Mouse (Mus musculus) megakaryocyte, embryonic 14.5 days (primary cell): Measurements from ENCODE around the gene Commd1. TPM values are rescaled to one million over a fixed set of nuclear protein-coding genes. Genes with fewer than 3 reads are reported as not detected.

Experiments
- H3K27me3 ChIP-seq: replicated peaks from 2 replicates; pipeline ENCODE3; 2012; ENCODE audit warnings: inconsistent platforms
- H3K36me3 ChIP-seq: replicated peaks from 2 replicates; pipeline ENCODE3; 2012; ENCODE audit warnings: low read length, inconsistent platforms, mixed read lengths
- H3K4me1 ChIP-seq: 2 replicates; pipeline ENCODE4 v1.6.1; 2012; ENCODE audit warnings: inconsistent platforms
- H3K4me3 ChIP-seq: replicated peaks from 2 replicates; pipeline ENCODE3; 2012; ENCODE audit warnings: moderate library complexity, mild to moderate bottlenecking, inconsistent platforms
- H3K9me3 ChIP-seq: 2 replicates; pipeline ENCODE4 v1.6.1; 2012; ENCODE audit warnings: inconsistent platforms
- FLI1 ChIP-seq: IDR thresholded peaks from 2 replicates; pipeline ENCODE4 v1.6.1; 2012; ENCODE audit warnings: low read length, inconsistent platforms, mixed read lengths
- GATA1 ChIP-seq: IDR thresholded peaks from 3 replicates; pipeline ENCODE4 v1.6.1; 2012; ENCODE audit warnings: mixed read lengths, low read length, inconsistent platforms, borderline replicate concordance
- polyA plus RNA-seq: library from polyadenylated mRNA; stranded (reverse); fragments of >175 nt; gene quantifications from 2 replicates; pipeline ENCODE4 v1.2.3, GENCODE M21; 2012; ENCODE audit warnings: low replicate concordance; ENCODE audit not compliant: insufficient read depth

Commd1 gene
- polyA plus RNA-seq, 1 experiment, result 30.3 TPM

DNA sequence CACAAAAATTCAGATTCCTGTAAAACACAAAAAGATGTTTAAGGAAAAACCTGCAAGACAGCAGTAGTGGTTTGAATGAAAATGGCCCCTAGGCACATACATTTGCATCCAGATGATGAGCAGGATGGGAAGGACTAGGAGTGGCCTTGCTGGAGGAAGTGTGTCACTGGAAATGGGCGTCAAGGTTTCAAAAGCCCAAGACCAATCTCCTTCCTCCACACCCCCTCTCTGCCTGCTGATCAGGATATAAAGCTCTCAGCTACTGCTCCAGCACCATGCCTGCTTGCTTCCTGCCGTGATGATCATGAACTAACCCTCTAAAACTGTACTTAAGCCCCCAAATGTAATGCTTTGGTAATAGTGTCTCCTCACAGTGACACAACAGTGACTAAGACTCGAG lies 82.1 kb downstream of the Commd1 start:
- Histone ChIP-seq H3K4me3 (no peak overlapping the region), H3K27me3 (no peaks in the 10 kb centered on the region), H3K4me1 (peaks cover 74% of the 10 kb centered on the region), H3K9me3 (no peaks in the 10 kb centered on the region), H3K36me3 (peaks cover 14% of the 10 kb centered on the region)
- TF ChIP-seq GATA1, result no peak
- no peak for TF ChIP-seq FLI1

DNA sequence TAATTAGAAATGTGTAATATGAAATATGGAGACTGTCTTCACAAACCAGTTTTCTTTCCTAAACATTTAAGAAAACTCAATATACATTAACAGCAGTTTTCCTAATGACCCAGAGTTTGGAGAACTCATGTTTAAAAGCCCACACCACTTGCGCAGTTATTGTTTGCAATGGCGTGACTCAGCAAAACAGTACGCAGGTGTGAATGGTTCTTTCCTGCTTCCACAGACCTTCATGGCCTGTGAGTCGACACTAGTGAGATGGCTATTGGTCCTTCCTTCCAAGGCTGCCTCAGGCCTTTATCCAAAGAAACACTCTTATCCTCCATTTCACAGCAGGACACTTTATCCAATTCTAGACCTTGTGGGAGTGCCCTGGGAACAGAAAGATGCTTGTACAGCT lies 84.5 kb downstream of the Commd1 start:
- Histone ChIP-seq H3K27me3 (peaks cover 10% of the 10 kb centered on the region), H3K36me3 (peaks cover 14% of the 10 kb centered on the region), H3K9me3 (no peaks in the 10 kb centered on the region), H3K4me3 (no peak overlapping the region), H3K4me1 (peaks cover 66% of the 10 kb centered on the region)
- TF ChIP-seq FLI1, result no peak
- no peak for TF ChIP-seq GATA1

DNA sequence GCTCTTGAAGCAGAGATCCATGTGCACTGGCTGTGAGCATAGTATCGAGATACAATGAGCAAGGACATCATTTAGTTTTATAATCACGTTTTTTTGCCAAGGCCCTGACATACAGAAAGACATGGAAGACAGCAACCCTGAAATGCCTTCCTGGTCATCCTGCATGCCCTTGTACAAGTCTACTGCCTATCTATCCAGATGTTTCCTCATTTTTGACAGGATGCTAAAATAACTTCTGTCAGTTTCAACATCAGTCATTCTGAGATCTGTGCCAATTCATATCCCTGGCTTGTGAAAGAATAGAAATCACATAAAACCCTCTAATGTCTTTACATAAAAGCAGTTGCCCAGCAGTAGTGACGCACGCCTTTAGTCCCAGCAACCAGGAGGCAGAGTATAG lies 85.1 kb downstream of the Commd1 start:
- TF ChIP-seq FLI1, result no peak
- no peak for TF ChIP-seq GATA1
- Histone ChIP-seq H3K36me3 (peaks cover 14% of the 10 kb centered on the region), H3K9me3 (no peaks in the 10 kb centered on the region), H3K27me3 (peaks cover 13% of the 10 kb centered on the region), H3K4me3 (no peak overlapping the region), H3K4me1 (peaks cover 63% of the 10 kb centered on the region)

DNA sequence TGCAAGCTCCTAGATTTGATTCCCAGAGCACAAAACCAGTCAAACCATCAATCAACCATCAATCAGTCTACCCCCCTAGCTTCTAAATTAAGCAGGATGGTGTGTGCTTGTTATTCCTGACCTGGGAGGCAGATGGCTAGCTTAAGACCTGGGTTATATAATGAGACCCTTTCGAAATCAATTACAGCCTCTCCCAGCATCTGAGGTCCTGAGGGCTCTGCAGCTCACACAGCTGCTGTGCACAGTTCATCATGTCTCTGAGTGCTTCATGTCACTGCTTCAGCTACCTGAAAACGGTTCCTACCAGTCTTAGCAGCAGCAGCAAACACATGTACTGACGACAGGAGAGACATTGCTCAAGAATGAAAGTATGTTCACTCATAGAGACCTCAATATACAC lies 89.1 kb downstream of the Commd1 start:
- TF ChIP-seq GATA1 (no peak), FLI1 (no peak)
- H3K4me3 ChIP-seq, result no peak overlapping the region
- H3K4me1 ChIP-seq, result peaks cover 48% of the 10 kb centered on the region
- H3K36me3 ChIP-seq, result peaks cover under 1% of the 10 kb centered on the region
- peaks cover 31% of the 10 kb centered on the region for H3K27me3 ChIP-seq
- no peaks in the 10 kb centered on the region for H3K9me3 ChIP-seq

DNA sequence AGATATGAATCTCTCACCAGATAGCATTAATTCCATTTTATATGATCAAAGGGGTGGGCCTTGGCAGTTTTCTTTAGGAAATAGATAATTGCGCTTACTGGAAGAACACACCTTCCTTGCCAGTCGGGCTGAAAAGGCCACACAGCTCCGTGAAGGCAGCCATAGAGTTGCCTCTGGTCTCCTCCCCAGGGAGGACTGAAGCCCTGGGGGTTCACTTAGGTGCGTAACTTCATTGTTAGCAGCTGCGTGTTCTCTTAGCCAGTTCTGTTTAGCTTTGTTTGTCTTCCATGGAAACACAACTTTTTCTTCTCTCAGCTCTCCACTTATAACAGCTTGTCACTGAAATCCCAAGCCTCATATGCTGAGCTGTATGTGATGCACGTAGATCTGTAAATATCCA lies 89.7 kb downstream of the Commd1 start:
- Histone ChIP-seq H3K27me3 (peaks cover 35% of the 10 kb centered on the region), H3K36me3 (no peaks in the 10 kb centered on the region), H3K4me1 (peaks cover 43% of the 10 kb centered on the region), H3K9me3 (no peaks in the 10 kb centered on the region), H3K4me3 (no peak overlapping the region)
- no peak for TF ChIP-seq GATA1
- no peak for TF ChIP-seq FLI1

DNA sequence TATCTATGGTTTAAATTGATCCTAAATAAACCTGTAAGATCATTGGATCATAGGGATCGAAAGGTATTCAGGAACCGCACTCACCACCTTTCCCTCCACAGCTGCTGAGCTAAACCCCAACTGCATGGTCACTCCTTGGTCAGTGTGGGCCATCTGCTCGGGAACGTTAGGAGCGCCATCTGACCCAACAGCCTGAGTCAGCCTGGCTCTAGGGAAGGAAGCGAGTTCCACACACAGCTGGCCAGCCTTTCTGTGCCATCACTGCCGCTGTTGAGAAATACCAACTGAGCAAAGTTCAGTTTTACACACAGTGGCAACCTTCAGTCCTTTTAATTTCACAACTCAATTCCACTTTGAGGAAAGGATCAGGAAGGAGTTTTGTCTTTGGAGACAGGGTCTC lies 90.3 kb downstream of the Commd1 start:
- no peak for TF ChIP-seq GATA1
- Histone ChIP-seq H3K4me1 (peaks cover 38% of the 10 kb centered on the region), H3K36me3 (no peaks in the 10 kb centered on the region), H3K9me3 (no peaks in the 10 kb centered on the region), H3K27me3 (peaks cover 40% of the 10 kb centered on the region), H3K4me3 (peak overlapping the region; percentile 44)

DNA sequence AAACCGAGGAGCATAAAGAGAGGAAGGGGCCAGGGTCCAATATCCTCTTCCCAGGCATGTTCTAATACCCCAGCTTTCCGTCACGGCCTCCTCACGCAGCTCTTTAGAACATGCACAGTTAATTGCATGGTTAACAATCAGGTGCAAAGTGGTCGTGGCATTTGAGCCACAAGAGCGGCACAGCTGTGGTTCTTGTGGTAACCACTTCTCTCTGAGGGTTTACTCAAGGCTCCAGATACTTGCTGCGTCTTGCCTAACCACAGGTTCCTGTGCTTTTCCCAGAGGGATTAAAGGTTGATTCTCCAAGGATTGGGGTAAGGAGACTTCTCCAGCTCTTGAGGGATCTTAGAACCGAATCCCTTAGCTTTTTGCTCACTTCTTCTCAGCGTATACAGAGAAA lies 90.9 kb downstream of the Commd1 start:
- no peak for TF ChIP-seq GATA1
- no peak for TF ChIP-seq FLI1
- Histone ChIP-seq H3K9me3 (no peaks in the 10 kb centered on the region), H3K36me3 (no peaks in the 10 kb centered on the region), H3K27me3 (peaks cover 40% of the 10 kb centered on the region), H3K4me3 (no peak overlapping the region), H3K4me1 (peaks cover 32% of the 10 kb centered on the region)

DNA sequence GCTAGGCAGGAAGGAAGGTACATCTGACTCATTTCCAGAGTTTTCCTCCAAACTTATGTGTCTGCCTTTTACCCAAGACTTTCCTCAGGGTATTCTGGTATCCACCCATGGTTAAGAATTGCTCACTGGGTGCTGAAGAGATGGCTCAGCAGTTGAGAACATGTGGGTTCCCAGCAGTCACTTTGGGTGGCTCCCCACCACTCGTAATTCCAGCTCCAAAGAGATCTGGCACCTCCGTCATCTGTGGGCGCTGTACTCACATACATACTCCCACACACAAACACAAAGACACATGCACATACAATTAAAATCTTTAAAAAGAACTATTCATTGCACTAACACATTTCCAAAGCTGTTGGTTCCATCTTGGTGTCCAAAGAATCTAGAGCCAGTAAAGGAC lies 93.0 kb downstream of the Commd1 start:
- Histone ChIP-seq H3K4me3 (no peak overlapping the region), H3K36me3 (no peaks in the 10 kb centered on the region), H3K4me1 (peaks cover 26% of the 10 kb centered on the region), H3K27me3 (peaks cover 40% of the 10 kb centered on the region), H3K9me3 (no peaks in the 10 kb centered on the region)
- TF ChIP-seq FLI1 (no peak), GATA1 (no peak)

DNA sequence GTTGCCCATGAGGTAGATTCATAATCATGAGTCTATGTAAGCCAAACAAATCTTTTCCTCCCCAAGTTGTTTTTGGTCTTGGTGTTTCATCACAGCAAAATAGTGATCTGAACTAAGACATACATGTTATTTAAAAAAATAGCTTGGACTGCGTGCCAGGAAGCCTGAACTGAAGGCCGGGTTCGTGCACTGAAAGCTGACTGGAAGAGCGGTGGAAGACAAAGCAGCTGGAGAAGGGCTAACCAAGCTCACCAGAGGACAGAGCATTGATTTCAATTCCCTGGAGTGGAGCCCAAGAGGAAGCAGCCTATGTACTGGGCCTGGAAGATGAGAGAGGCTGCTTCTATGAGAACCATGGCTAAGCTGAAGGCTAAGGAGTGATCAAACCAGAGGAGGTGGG lies 95.2 kb downstream of the Commd1 start:
- TF ChIP-seq GATA1, result no peak
- no peak for TF ChIP-seq FLI1
- Histone ChIP-seq H3K4me3 (no peak overlapping the region), H3K9me3 (no peaks in the 10 kb centered on the region), H3K36me3 (no peaks in the 10 kb centered on the region), H3K4me1 (peaks cover 29% of the 10 kb centered on the region), H3K27me3 (peaks cover 27% of the 10 kb centered on the region)

DNA sequence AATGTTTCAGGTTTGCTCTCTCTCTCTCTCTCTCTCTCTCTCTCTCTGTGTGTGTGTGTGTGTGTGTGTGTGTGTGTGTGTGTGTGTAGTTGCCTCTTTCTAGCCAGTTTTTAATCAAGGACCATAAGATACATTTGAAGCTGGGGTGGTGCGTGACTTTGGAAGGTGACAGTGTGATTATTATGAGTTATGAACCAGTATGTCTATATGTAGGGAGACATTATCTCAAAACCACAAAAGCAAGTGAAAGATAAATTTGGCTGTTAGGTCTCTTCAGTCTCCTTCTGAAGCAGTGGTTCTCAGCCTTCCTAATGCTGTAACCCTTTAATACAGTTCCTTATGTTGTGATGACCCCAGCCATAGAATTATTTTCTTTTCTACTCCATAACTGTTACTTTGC lies 96.8 kb downstream of the Commd1 start:
- H3K9me3 ChIP-seq, result no peaks in the 10 kb centered on the region
- no peak for TF ChIP-seq GATA1
- TF ChIP-seq FLI1, result no peak
- no peaks in the 10 kb centered on the region for H3K36me3 ChIP-seq
- no peak overlapping the region for H3K4me3 ChIP-seq
- H3K4me1 ChIP-seq, result peaks cover 27% of the 10 kb centered on the region
- peaks cover 18% of the 10 kb centered on the region for H3K27me3 ChIP-seq

DNA sequence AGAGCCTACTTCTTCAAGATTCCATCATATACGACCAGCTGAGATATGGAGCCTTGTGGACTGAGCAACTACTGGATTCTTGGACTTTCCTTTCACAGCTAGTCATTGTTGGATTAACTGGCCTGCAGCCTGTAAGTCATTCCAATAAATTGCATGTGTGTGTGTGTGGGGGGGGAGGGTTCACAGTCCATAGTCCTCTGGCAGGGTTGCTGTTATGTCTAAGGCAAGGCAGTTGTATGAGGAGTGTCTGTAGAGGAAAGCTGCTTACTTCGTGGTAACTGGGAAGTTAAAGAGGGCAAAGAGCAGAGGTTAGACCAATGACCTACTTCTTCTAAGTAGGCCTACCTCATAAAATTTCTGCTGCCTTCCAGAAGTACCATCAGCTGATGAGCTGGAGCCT lies 98.5 kb downstream of the Commd1 start:
- peaks cover 15% of the 10 kb centered on the region for H3K27me3 ChIP-seq
- H3K9me3 ChIP-seq, result no peaks in the 10 kb centered on the region
- no peaks in the 10 kb centered on the region for H3K36me3 ChIP-seq
- TF ChIP-seq FLI1 (no peak), GATA1 (no peak)
- no peak overlapping the region for H3K4me3 ChIP-seq
- peaks cover 39% of the 10 kb centered on the region for H3K4me1 ChIP-seq

DNA sequence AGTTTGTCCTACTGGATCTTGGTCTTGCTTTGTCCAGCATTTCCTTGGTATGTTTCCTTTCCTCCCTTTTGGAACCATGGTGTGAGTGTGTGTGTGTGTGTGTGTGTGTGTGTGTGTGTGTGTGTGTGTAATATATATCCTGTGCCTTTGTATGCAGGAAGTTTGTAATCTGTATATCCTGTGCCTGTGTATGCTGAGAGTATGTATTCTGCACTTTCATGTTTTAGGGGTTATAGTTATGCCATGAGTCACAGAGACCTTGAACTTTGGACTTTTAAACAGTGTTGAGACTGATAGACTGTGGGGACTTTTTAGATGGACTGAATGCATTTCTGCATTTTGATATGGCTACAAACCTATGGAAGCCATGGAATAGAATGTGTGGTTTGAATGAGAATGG lies 99.3 kb downstream of the Commd1 start:
- H3K27me3 ChIP-seq, result peaks cover 7% of the 10 kb centered on the region
- TF ChIP-seq GATA1, result no peak
- TF ChIP-seq FLI1, result no peak
- H3K9me3 ChIP-seq, result no peaks in the 10 kb centered on the region
- H3K36me3 ChIP-seq, result no peaks in the 10 kb centered on the region
- peaks cover 40% of the 10 kb centered on the region for H3K4me1 ChIP-seq
- H3K4me3 ChIP-seq, result no peak overlapping the region
